Mouse (Mus musculus) heart, adult 2 months (tissue): ENCODE data around the gene Ttc9b. TPM values are rescaled to one million over a fixed set of nuclear protein-coding genes. Genes with fewer than 3 reads are reported as not detected.

ENCODE experiments used
- DNase-seq, 2 experiments: peaks; one replicate each; pipeline ENCODE4 v3.0.0; 2021
- H3K27ac ChIP-seq: fragments of 200-600 bp; 2 replicates; pipeline ENCODE4 v1.8.1; 2022
- H3K27me3 ChIP-seq: fragments of 200-500 bp; 2 replicates; pipeline ENCODE4 v1.6.1; 2012; ENCODE audit warnings: mild to moderate bottlenecking, low read length, inconsistent platforms, mixed read lengths; ENCODE audit not compliant: control insufficient read depth, insufficient read depth
- H3K36me3 ChIP-seq: fragments of 200-500 bp; 2 replicates; pipeline ENCODE4 v1.6.1; 2012; ENCODE audit warnings: low read length, inconsistent platforms; ENCODE audit not compliant: control insufficient read depth, insufficient read depth
- H3K4me1 ChIP-seq: fragments of 200-500 bp; 2 replicates; pipeline ENCODE4 v1.6.1; 2011; ENCODE audit warnings: low read length; ENCODE audit not compliant: control insufficient read depth, insufficient read depth
- H3K4me3 ChIP-seq: fragments of 200-600 bp; 2 replicates; pipeline ENCODE4 v1.8.1; 2022
- H3K79me2 ChIP-seq: fragments of 200-500 bp; replicated peaks from 2 replicates; pipeline ENCODE4 v1.6.1; 2012; ENCODE audit warnings: mild to moderate bottlenecking, inconsistent platforms, low read length, moderate library complexity, mixed read lengths; ENCODE audit not compliant: control insufficient read depth, insufficient read depth
- H3K9ac ChIP-seq: fragments of 200-500 bp; 2 replicates; pipeline ENCODE4 v1.6.1; 2012; ENCODE audit warnings: low read depth, mild to moderate bottlenecking, control low read depth, inconsistent platforms, low read length, mixed read lengths
- CTCF ChIP-seq: fragments of 200-600 bp; IDR thresholded peaks from 2 replicates; pipeline ENCODE4 v1.8.1; 2022; ENCODE audit warnings: antibody characterized with exemption, mild to moderate bottlenecking, moderate library complexity
- EP300 ChIP-seq: fragments of 200-500 bp; IDR thresholded peaks from 2 replicates; pipeline ENCODE4 v1.6.1; 2011; ENCODE audit warnings: low read depth, low read length, control low read depth; ENCODE audit not compliant: insufficient read depth
- POLR2A ChIP-seq: fragments of 200-500 bp; IDR thresholded peaks from 2 replicates; pipeline ENCODE4 v1.6.1; 2011; ENCODE audit warnings: mild to moderate bottlenecking, low read depth, low read length, control low read depth; ENCODE audit not compliant: insufficient read depth
- WGBS: fragments of 180-500 bp; shearing (Covaris S2); methylation state at CpG from one replicate; pipeline ENCODE4 v1.1.7; 2018; 5-methylcytosine and 5-hydroxymethylcytosine counted together
- intact Hi-C: fragments of 180-260 bp; cut with DNase I; formaldehyde crosslinking; loops from one replicate; pipeline ENCODE4 v1.15.1; 2025
- long read RNA-seq: library from polyadenylated mRNA; stranded (forward); transcript quantifications from one replicate; pipeline ENCODE4 v2.0.0, GENCODE M21; 2021
- polyA plus RNA-seq: library from polyadenylated mRNA; depleted of rRNA; stranded (reverse); fragments of >200 nt; gene quantifications from 2 replicates; pipeline ENCODE4 v1.2.3, GENCODE M21; 2012; rRNA removed
- total RNA-seq, 2 experiments: library from RNA; stranded (reverse); gene quantifications; 2 replicates each; pipeline ENCODE4 v1.2.3; 2021

The Ttc9b gene
- total RNA-seq (not detected), polyA plus RNA-seq (not detected in 2 replicates)
- long read RNA-seq: 0 reads

GRCm38 (mm10) chr7:27653681-27654437, at the start of gene Ttc9b:
Gene Ttc9b (plus strand): TSS chr7:27653915.
- Histone ChIP-seq H3K9ac (no peak within 1 kb of the TSS), H3K27ac (no peak within 1 kb of the TSS), H3K27me3 (no peaks in the 10 kb centered on the region; the same call in 1 of the 2 replicates), H3K4me3 (no peak within 1 kb of the TSS), H3K79me2 (no peaks in the 10 kb centered on the region), H3K36me3 (no peaks in the 10 kb centered on the region), H3K4me1 (no peaks in the 10 kb centered on the region)
- intact Hi-C loops: loop anchor here (5.0 kb wide), 1 partner anchor 73 kb away; no protein-coding TSS in a partner anchor
- TF ChIP-seq EP300: no peak
- no peak for TF ChIP-seq CTCF
- TF ChIP-seq POLR2A: no peak
- DNase-seq: peak; percentile 32 to 49
- 6% methylated on average over 61 of the region's 62 CpGs for WGBS

- WGBS: 54% methylated on average over 5 of the region's 5 CpGs
- peaks cover 28% of the 10 kb centered on the region for H3K4me1 ChIP-seq
- peak overlapping the region; percentile 82 for H3K27ac ChIP-seq
- no peaks in the 10 kb centered on the region for H3K27me3 ChIP-seq
- no peak overlapping the region for H3K9ac ChIP-seq
- H3K36me3 ChIP-seq: no peaks in the 10 kb centered on the region
- DNase-seq: no peak
- peaks cover 8% of the 10 kb centered on the region for H3K79me2 ChIP-seq
- TF ChIP-seq POLR2A (no peak), EP300 (no peak), CTCF (no peak)
- no peak overlapping the region for H3K4me3 ChIP-seq
- intact Hi-C loops: loop anchor here (5.0 kb wide), 1 partner anchor 37 kb away; no protein-coding TSS in a partner anchor
Measured at GRCm38 (mm10) chr7:27604661-27605348, 48.9 kb upstream of the Ttc9b start.

- H3K9ac ChIP-seq: peak overlapping the region; percentile 14; the same call in 1 of the 2 replicates
Measured at GRCm38 (mm10) chr7:27605499-27606285, 48.0 kb upstream of the Ttc9b start.

GRCm38 (mm10) chr7:27606481-27607254, 47.0 kb upstream of the Ttc9b start:
- peaks cover 20% of the 10 kb centered on the region for H3K4me1 ChIP-seq
- H3K79me2 ChIP-seq: peaks cover 3% of the 10 kb centered on the region
- TF ChIP-seq EP300: no peak
- TF ChIP-seq POLR2A: no peak
- TF ChIP-seq CTCF: no peak
- H3K36me3 ChIP-seq: no peaks in the 10 kb centered on the region
- DNase-seq: no peak
- peak overlapping the region; percentile 62 for H3K27ac ChIP-seq
- H3K9ac ChIP-seq: peak overlapping the region; percentile 8; the same call in 1 of the 2 replicates
- H3K27me3 ChIP-seq: no peaks in the 10 kb centered on the region
- no peak overlapping the region for H3K4me3 ChIP-seq
- 50% methylated on average over 10 of the region's 10 CpGs for WGBS
- intact Hi-C loops: loop anchor here (2.0 to 5.0 kb wide), 2 partner anchors 14 to 36 kb away; no protein-coding TSS in a partner anchor

More at GRCm38 (mm10) chr7:27605499-27606285, 48.0 kb upstream of the Ttc9b start:
- Histone ChIP-seq H3K79me2 (peaks cover 4% of the 10 kb centered on the region), H3K27ac (peak overlapping the region; percentile 82), H3K4me3 (peak overlapping the region; percentile 28), H3K4me1 (peaks cover 20% of the 10 kb centered on the region), H3K36me3 (no peaks in the 10 kb centered on the region), H3K27me3 (no peaks in the 10 kb centered on the region)
- 39% methylated on average over 9 of the region's 9 CpGs for WGBS
- DNase-seq: peak; percentile 79 to 87
- intact Hi-C loops: loop anchor here (2.0 to 5.0 kb wide), 2 partner anchors 13 to 37 kb away; no protein-coding TSS in a partner anchor
- no peak for TF ChIP-seq CTCF
- peak; percentile 61; the same call in 1 of the 2 replicates for TF ChIP-seq EP300
- peak; percentile 34; the same call in 1 of the 2 replicates for TF ChIP-seq POLR2A

- no peaks in the 10 kb centered on the region for H3K27me3 ChIP-seq
- no peak overlapping the region for H3K4me3 ChIP-seq
- H3K4me1 ChIP-seq: peaks cover 21% of the 10 kb centered on the region
- intact Hi-C loops: loop anchor here (2.0 to 5.0 kb wide), 2 partner anchors 15 to 35 kb away; no protein-coding TSS in a partner anchor
- no peak overlapping the region for H3K9ac ChIP-seq
- TF ChIP-seq POLR2A: no peak; the same call in 1 of the 2 replicates
- TF ChIP-seq EP300: peak; percentile 94
- no peak for TF ChIP-seq CTCF
- peak; percentile 80 to 89 for DNase-seq
- no peaks in the 10 kb centered on the region for H3K36me3 ChIP-seq
- H3K27ac ChIP-seq: peak overlapping the region; percentile 62
- 46% methylated on average over 5 of the region's 5 CpGs for WGBS
- H3K79me2 ChIP-seq: peaks cover 5% of the 10 kb centered on the region
Measured at GRCm38 (mm10) chr7:27607580-27607979, 46.1 kb upstream of the Ttc9b start.
